Mouse (Mus musculus): ENCODE data around the gene Slc39a11. TPM values are rescaled to one million over a fixed set of nuclear protein-coding genes. Genes with fewer than 3 reads are reported as not detected.

The Slc39a11 gene
- polyA plus RNA-seq, 1 experiment = 32.4 TPM

GRCm38 (mm10) chr11:113418921-113419655, 230.8 kb downstream of the Slc39a11 start:
- Histone ChIP-seq H3K27ac (ENCODE audit: insufficient read depth, low read depth, low read length) (no peak overlapping the region), H3K36me3 (ENCODE audit: control insufficient read depth, insufficient read depth, low read length) (no peaks in the 10 kb centered on the region), H3K4me1 (ENCODE audit: control insufficient read depth, insufficient read depth, insufficient read length, low read length) (no peaks in the 10 kb centered on the region), H3K4me3 (ENCODE audit: low read depth, low read length) (no peak overlapping the region), H3K27me3 (ENCODE audit: control insufficient read depth, insufficient read depth, low read length) (no peaks in the 10 kb centered on the region)
- no peak for TF ChIP-seq CTCF (IDR thresholded peaks at IDR 0.05; ENCODE audit: extremely low read depth, insufficient read length, insufficient replicate concordance, low read depth, low read length)
- TF ChIP-seq POLR2A (IDR thresholded peaks at IDR 0.05; ENCODE audit: low read depth, low read length) = no peak
- WGBS = 91% methylated on average over 15 of the region's 15 CpGs

DNA sequence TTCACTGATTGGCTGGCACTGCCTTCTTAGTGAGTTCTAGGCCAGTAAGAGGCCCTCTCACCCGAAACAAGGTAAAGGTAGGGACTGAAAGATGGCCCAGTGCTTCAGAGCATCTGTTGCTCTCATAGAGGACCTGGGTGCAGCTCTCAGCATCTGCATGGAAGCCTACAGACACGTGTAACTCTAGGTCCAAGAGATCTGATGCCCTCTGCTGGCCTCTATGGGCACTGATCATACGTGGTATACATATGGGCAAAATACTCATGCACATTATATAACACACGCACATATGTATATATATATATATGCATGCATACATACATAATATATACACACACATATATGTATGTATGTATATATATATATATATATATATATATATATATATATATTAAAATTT, 231.9 kb downstream of the Slc39a11 start:
- WGBS = 94% methylated on average over 4 of the region's 4 CpGs
- Histone ChIP-seq H3K27ac (ENCODE audit: insufficient read depth, low read depth, low read length) (no peak overlapping the region), H3K4me1 (ENCODE audit: control insufficient read depth, insufficient read depth, insufficient read length, low read length) (no peaks in the 10 kb centered on the region), H3K27me3 (ENCODE audit: control insufficient read depth, insufficient read depth, low read length) (no peaks in the 10 kb centered on the region), H3K36me3 (ENCODE audit: control insufficient read depth, insufficient read depth, low read length) (no peaks in the 10 kb centered on the region), H3K4me3 (ENCODE audit: low read depth, low read length) (no peak overlapping the region)
- no peak for TF ChIP-seq CTCF (IDR thresholded peaks at IDR 0.05; ENCODE audit: extremely low read depth, insufficient read length, insufficient replicate concordance, low read depth, low read length)
- no peak for TF ChIP-seq POLR2A (IDR thresholded peaks at IDR 0.05; ENCODE audit: low read depth, low read length)

- 91% methylated on average over 4 of the region's 4 CpGs for WGBS
- Histone ChIP-seq H3K27me3 (ENCODE audit: control insufficient read depth, insufficient read depth, low read length) (no peaks in the 10 kb centered on the region), H3K36me3 (ENCODE audit: control insufficient read depth, insufficient read depth, low read length) (no peaks in the 10 kb centered on the region), H3K4me1 (ENCODE audit: control insufficient read depth, insufficient read depth, insufficient read length, low read length) (no peaks in the 10 kb centered on the region), H3K4me3 (ENCODE audit: low read depth, low read length) (no peak overlapping the region), H3K27ac (ENCODE audit: insufficient read depth, low read depth, low read length) (no peak overlapping the region)
- TF ChIP-seq POLR2A (IDR thresholded peaks at IDR 0.05; ENCODE audit: low read depth, low read length) (no peak), CTCF (IDR thresholded peaks at IDR 0.05; ENCODE audit: extremely low read depth, insufficient read length, insufficient replicate concordance, low read depth, low read length) (peak; percentile 58; the same call in 1 of the 2 replicates)
These were observed 237.3 kb downstream of the Slc39a11 start for GRCm38 (mm10) chr11:113412545-113412944.

DNA sequence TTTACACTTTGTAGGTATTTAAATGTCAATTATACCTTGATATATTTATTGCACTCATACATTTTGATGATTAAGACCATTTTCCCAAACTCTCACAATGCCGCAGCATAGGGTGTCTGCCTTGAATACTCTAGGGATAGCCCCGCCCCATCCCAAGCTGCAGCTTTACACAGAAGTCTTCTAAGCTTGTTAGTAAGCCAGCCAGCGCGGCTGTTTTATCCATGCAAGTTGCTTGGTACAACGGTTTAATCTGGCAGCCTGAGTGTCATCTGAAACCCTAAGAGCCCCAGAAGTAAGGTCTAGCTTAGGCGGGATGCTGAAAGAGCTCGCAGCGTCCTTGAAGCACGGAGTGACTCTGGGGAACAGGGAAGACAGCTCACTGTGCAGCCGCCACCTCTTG, 238.1 kb downstream of the Slc39a11 start:
- no peaks in the 10 kb centered on the region for H3K4me1 ChIP-seq (ENCODE audit: control insufficient read depth, insufficient read depth, insufficient read length, low read length)
- TF ChIP-seq CTCF (IDR thresholded peaks at IDR 0.05; ENCODE audit: extremely low read depth, insufficient read length, insufficient replicate concordance, low read depth, low read length) (no peak), POLR2A (IDR thresholded peaks at IDR 0.05; ENCODE audit: low read depth, low read length) (no peak)
- WGBS = 88% methylated on average over 10 of the region's 10 CpGs

GRCm38 (mm10) chr11:113409121-113409520, 240.8 kb downstream of the Slc39a11 start:
- no peak overlapping the region for H3K4me3 ChIP-seq (ENCODE audit: low read depth, low read length)
- no peaks in the 10 kb centered on the region for H3K27me3 ChIP-seq (ENCODE audit: control insufficient read depth, insufficient read depth, low read length)
- no peaks in the 10 kb centered on the region for H3K4me1 ChIP-seq (ENCODE audit: control insufficient read depth, insufficient read depth, insufficient read length, low read length)
- 80% methylated on average over 9 of the region's 9 CpGs for WGBS
- TF ChIP-seq CTCF (IDR thresholded peaks at IDR 0.05; ENCODE audit: extremely low read depth, insufficient read length, insufficient replicate concordance, low read depth, low read length) (no peak), POLR2A (IDR thresholded peaks at IDR 0.05; ENCODE audit: low read depth, low read length) (no peak)
- no peak overlapping the region for H3K27ac ChIP-seq (ENCODE audit: insufficient read depth, low read depth, low read length)
- no peaks in the 10 kb centered on the region; the same call in 1 of the 2 replicates for H3K36me3 ChIP-seq (ENCODE audit: control insufficient read depth, insufficient read depth, low read length)

More for the DNA sequence above, 238.1 kb downstream of the Slc39a11 start:
- no peak overlapping the region for H3K4me3 ChIP-seq (ENCODE audit: low read depth, low read length)
- H3K36me3 ChIP-seq (ENCODE audit: control insufficient read depth, insufficient read depth, low read length) = no peaks in the 10 kb centered on the region
- no peaks in the 10 kb centered on the region for H3K27me3 ChIP-seq (ENCODE audit: control insufficient read depth, insufficient read depth, low read length)
- no peak overlapping the region for H3K27ac ChIP-seq (ENCODE audit: insufficient read depth, low read depth, low read length)

- Histone ChIP-seq H3K27ac (ENCODE audit: insufficient read depth, low read depth, low read length) (no peak overlapping the region), H3K4me1 (ENCODE audit: control insufficient read depth, insufficient read depth, insufficient read length, low read length) (no peaks in the 10 kb centered on the region), H3K4me3 (ENCODE audit: low read depth, low read length) (no peak overlapping the region), H3K36me3 (ENCODE audit: control insufficient read depth, insufficient read depth, low read length) (no peaks in the 10 kb centered on the region; the same call in 1 of the 2 replicates), H3K27me3 (ENCODE audit: control insufficient read depth, insufficient read depth, low read length) (no peaks in the 10 kb centered on the region)
- WGBS = 97% methylated on average over 4 of the region's 4 CpGs
- TF ChIP-seq CTCF (IDR thresholded peaks at IDR 0.05; ENCODE audit: extremely low read depth, insufficient read length, insufficient replicate concordance, low read depth, low read length) = no peak
- no peak for TF ChIP-seq POLR2A (IDR thresholded peaks at IDR 0.05; ENCODE audit: low read depth, low read length)
These were observed 242.4 kb downstream of the Slc39a11 start for GRCm38 (mm10) chr11:113407474-113407873.

- no peak for TF ChIP-seq POLR2A (IDR thresholded peaks at IDR 0.05; ENCODE audit: low read depth, low read length)
- no peak for TF ChIP-seq CTCF (IDR thresholded peaks at IDR 0.05; ENCODE audit: extremely low read depth, insufficient read length, insufficient replicate concordance, low read depth, low read length)
- Histone ChIP-seq H3K36me3 (ENCODE audit: control insufficient read depth, insufficient read depth, low read length) (no peaks in the 10 kb centered on the region; the same call in 1 of the 2 replicates), H3K27ac (ENCODE audit: insufficient read depth, low read depth, low read length) (no peak overlapping the region), H3K4me3 (ENCODE audit: low read depth, low read length) (no peak overlapping the region), H3K4me1 (ENCODE audit: control insufficient read depth, insufficient read depth, insufficient read length, low read length) (no peaks in the 10 kb centered on the region), H3K27me3 (ENCODE audit: control insufficient read depth, insufficient read depth, low read length) (no peaks in the 10 kb centered on the region)
- WGBS = 98% methylated on average over 4 of the region's 4 CpGs
These were observed 249.0 kb downstream of the Slc39a11 start for GRCm38 (mm10) chr11:113400868-113401267.

Data from small intestine, adult 2 months (tissue).